Mouse (Mus musculus) cortical plate, adult 2 months (tissue): ENCODE data around the gene Clip4.

Source experiments
- CTCF ChIP-seq: fragments of 200-500 bp; IDR thresholded peaks from 2 replicates; pipeline ENCODE4 v1.5.1; 2011; ENCODE audit warnings: mild to moderate bottlenecking, control low read depth, low read length; ENCODE audit not compliant: insufficient read depth; ENCODE audit errors: extremely low read depth
- POLR2A ChIP-seq: fragments of 200-500 bp; IDR thresholded peaks from 2 replicates; pipeline ENCODE4 v1.6.1; 2011; ENCODE audit warnings: mild to moderate bottlenecking, low read length, control low read depth; ENCODE audit not compliant: insufficient read depth; ENCODE audit errors: extremely low read depth

- TF ChIP-seq CTCF (no peak), POLR2A (no peak)
These were observed 23.3 kb downstream of the Clip4 start for GRCm38 (mm10) chr17:71791622-71792021.
